Mouse (Mus musculus) lung, embryonic 14.5 days (tissue): Measurements from ENCODE around the gene Dixdc1. TPM values are rescaled to one million over a fixed set of nuclear protein-coding genes. Genes with fewer than 3 reads are reported as not detected.

Source experiments
- ATAC-seq: fragments of 200-750 bp; cut with Nextera tagmentation; 2 replicates; pipeline ENCODE4 v1.8.0; 2017; ENCODE audit warnings: mild to moderate bottlenecking, moderate TSS enrichment, moderate library complexity; ENCODE audit not compliant: insufficient read depth
- DNase-seq: peaks from one replicate; pipeline ENCODE4 v3.0.0-alpha.2; 2015
- H3K27ac ChIP-seq: fragments of 300-500 bp; sonication (generic); 2 replicates; pipeline ENCODE4 v1.5.1; 2014; ENCODE audit warnings: low read depth, mild to moderate bottlenecking, moderate library complexity
- H3K27me3 ChIP-seq: fragments of 300-500 bp; sonication (generic); 2 replicates; pipeline ENCODE4 v1.6.1; 2014; ENCODE audit warnings: low read length, control low read depth; ENCODE audit not compliant: insufficient read depth
- H3K36me3 ChIP-seq: fragments of 300-500 bp; sonication (generic); 2 replicates; pipeline ENCODE4 v1.6.1; 2014; ENCODE audit warnings: control low read depth; ENCODE audit not compliant: insufficient read depth
- H3K4me1 ChIP-seq: fragments of 300-500 bp; sonication (generic); 2 replicates; pipeline ENCODE4 v1.6.1; 2014; ENCODE audit warnings: antibody characterized with exemption, control low read depth; ENCODE audit not compliant: insufficient read depth
- H3K4me2 ChIP-seq: fragments of 300-500 bp; sonication (generic); 2 replicates; pipeline ENCODE4 v1.6.1; 2014; ENCODE audit warnings: mild to moderate bottlenecking
- H3K4me3 ChIP-seq: fragments of 300-500 bp; sonication (generic); 2 replicates; pipeline ENCODE4 v1.5.1; 2014; ENCODE audit warnings: low read depth, low read length
- H3K9ac ChIP-seq: fragments of 300-500 bp; sonication (generic); 2 replicates; pipeline ENCODE4 v1.6.1; 2014
- H3K9me3 ChIP-seq: fragments of 300-500 bp; sonication (generic); 2 replicates; pipeline ENCODE4 v1.6.1; 2016; ENCODE audit warnings: low read depth, low read length, control low read depth
- CTCF ChIP-seq: IDR thresholded peaks from 2 replicates; pipeline ENCODE4 v1.5.1; 2016; ENCODE audit warnings: antibody characterized with exemption, low read depth
- WGBS: fragments of 180-500 bp; shearing (Covaris S2); extraction: QIAGEN DNeasy Blood & Tissue Kit; methylation state at CpG from one replicate; pipeline ENCODE4 v1.1.7; 2014; 5-methylcytosine and 5-hydroxymethylcytosine counted together
- polyA plus RNA-seq: library from polyadenylated mRNA; unstranded; fragments of >200 nt; fragmentation: Nextera tagmentation; extraction: Ambion mirVana; gene quantifications from 2 replicates; pipeline ENCODE4 v1.2.1, GENCODE M21; 2014

Dixdc1 gene
- polyA plus RNA-seq, 1 experiment from 2014 or later, result 11.6 TPM

- ATAC-seq (no peak), DNase-seq (no peak)
- H3K9me3 ChIP-seq, result no peaks in the 10 kb centered on the region
- H3K4me2 ChIP-seq, result no peak overlapping the region
- H3K9ac ChIP-seq, result no peak overlapping the region
- no peak overlapping the region for H3K27ac ChIP-seq
- 90% methylated on average over 2 of the region's 2 CpGs for WGBS
- no peaks in the 10 kb centered on the region for H3K4me1 ChIP-seq
- no peak for TF ChIP-seq CTCF
- H3K36me3 ChIP-seq, result peaks cover 18% of the 10 kb centered on the region; the same call in 1 of the 2 replicates
- no peak overlapping the region for H3K4me3 ChIP-seq
- H3K27me3 ChIP-seq, result no peaks in the 10 kb centered on the region
Measured at GRCm38 (mm10) chr9:50770011-50770410, 30.7 kb upstream of the Dixdc1 start.

GRCm38 (mm10) chr9:50768107-50769002 lies 29.0 kb upstream of the Dixdc1 start, which contains the start of gene Fdxacb1:
Gene Fdxacb1 (plus strand): TSS chr9:50768236.
- Histone ChIP-seq H3K27me3 (no peaks in the 10 kb centered on the region), H3K27ac (peak within 1 kb of the TSS; percentile 92), H3K4me1 (no peaks in the 10 kb centered on the region), H3K9me3 (no peaks in the 10 kb centered on the region), H3K4me3 (peak within 1 kb of the TSS; percentile 59), H3K36me3 (peaks cover 18% of the 10 kb centered on the region; the same call in 1 of the 2 replicates), H3K9ac (peak within 1 kb of the TSS; percentile 68), H3K4me2 (peak within 1 kb of the TSS; percentile 86)
- ATAC-seq (peak; percentile 98), DNase-seq (peak; percentile 99)
- peak; percentile 77 for TF ChIP-seq CTCF
- 2% methylated on average over 59 of the region's 59 CpGs for WGBS

- peak overlapping the region; percentile 92 for H3K27ac ChIP-seq
- no peak for DNase-seq
- H3K9ac ChIP-seq, result peak overlapping the region; percentile 68
- 5% methylated on average over 17 of the region's 17 CpGs for WGBS
- no peak for TF ChIP-seq CTCF
- H3K27me3 ChIP-seq, result no peaks in the 10 kb centered on the region
- H3K9me3 ChIP-seq, result no peaks in the 10 kb centered on the region
- ATAC-seq, result no peak
- H3K4me2 ChIP-seq, result peak overlapping the region; percentile 86
- peaks cover 18% of the 10 kb centered on the region; the same call in 1 of the 2 replicates for H3K36me3 ChIP-seq
- H3K4me3 ChIP-seq, result peak overlapping the region; percentile 59
- no peaks in the 10 kb centered on the region for H3K4me1 ChIP-seq
Measured at GRCm38 (mm10) chr9:50767531-50768106, 28.3 kb upstream of the Dixdc1 start.

- Histone ChIP-seq H3K4me2 (no peak overlapping the region), H3K9me3 (no peaks in the 10 kb centered on the region), H3K9ac (no peak overlapping the region), H3K27me3 (no peaks in the 10 kb centered on the region), H3K27ac (no peak overlapping the region), H3K36me3 (no peaks in the 10 kb centered on the region), H3K4me1 (no peaks in the 10 kb centered on the region), H3K4me3 (no peak overlapping the region)
- WGBS, result 41% methylated on average over 1 of the region's 1 CpGs
- DNase-seq (peak; percentile 58), ATAC-seq (no peak)
- TF ChIP-seq CTCF, result peak; percentile 66
Measured at GRCm38 (mm10) chr9:50763331-50763730, 24.0 kb upstream of the Dixdc1 start.

- Histone ChIP-seq H3K27me3 (no peaks in the 10 kb centered on the region), H3K9ac (no peak overlapping the region), H3K9me3 (no peaks in the 10 kb centered on the region), H3K36me3 (no peaks in the 10 kb centered on the region), H3K4me1 (no peaks in the 10 kb centered on the region), H3K27ac (no peak overlapping the region), H3K4me2 (no peak overlapping the region), H3K4me3 (no peak overlapping the region)
- TF ChIP-seq CTCF, result no peak
- DNase-seq, result no peak
- peak; percentile 58 for ATAC-seq
- 42% methylated on average over 6 of the region's 6 CpGs for WGBS
Measured at GRCm38 (mm10) chr9:50761520-50762243, 22.4 kb upstream of the Dixdc1 start.

- DNase-seq (no peak), ATAC-seq (no peak)
- Histone ChIP-seq H3K4me3 (no peak overlapping the region), H3K4me2 (no peak overlapping the region), H3K9ac (no peak overlapping the region), H3K36me3 (no peaks in the 10 kb centered on the region), H3K4me1 (peaks cover 15% of the 10 kb centered on the region), H3K9me3 (no peaks in the 10 kb centered on the region), H3K27ac (no peak overlapping the region), H3K27me3 (no peaks in the 10 kb centered on the region)
- 63% methylated on average over 5 of the region's 5 CpGs for WGBS
- TF ChIP-seq CTCF, result no peak
Measured at GRCm38 (mm10) chr9:50756711-50757110, 17.4 kb upstream of the Dixdc1 start.
